Mouse (Mus musculus): ENCODE data around the gene Ankib1. TPM values are rescaled to one million over a fixed set of nuclear protein-coding genes. Genes with fewer than 3 reads are reported as not detected.
A peak's percentile ranks its signal among the peaks of the same experiment; 100 is the strongest.

Gene Ankib1
- total RNA-seq, 2 experiments from 2014 or later = 14.6 to 15.2 TPM

- intact Hi-C loops (cut with DNase I) = loop anchor here (5.0 kb wide), 1 partner anchor 52 kb away; the partner anchor contains the start of genes Pex1 and Rbm48
- no peak for DNase-seq
Observed at GRCm38 (mm10) chr5:3648849-3649210, 153.9 kb downstream of the Ankib1 start.

DNA sequence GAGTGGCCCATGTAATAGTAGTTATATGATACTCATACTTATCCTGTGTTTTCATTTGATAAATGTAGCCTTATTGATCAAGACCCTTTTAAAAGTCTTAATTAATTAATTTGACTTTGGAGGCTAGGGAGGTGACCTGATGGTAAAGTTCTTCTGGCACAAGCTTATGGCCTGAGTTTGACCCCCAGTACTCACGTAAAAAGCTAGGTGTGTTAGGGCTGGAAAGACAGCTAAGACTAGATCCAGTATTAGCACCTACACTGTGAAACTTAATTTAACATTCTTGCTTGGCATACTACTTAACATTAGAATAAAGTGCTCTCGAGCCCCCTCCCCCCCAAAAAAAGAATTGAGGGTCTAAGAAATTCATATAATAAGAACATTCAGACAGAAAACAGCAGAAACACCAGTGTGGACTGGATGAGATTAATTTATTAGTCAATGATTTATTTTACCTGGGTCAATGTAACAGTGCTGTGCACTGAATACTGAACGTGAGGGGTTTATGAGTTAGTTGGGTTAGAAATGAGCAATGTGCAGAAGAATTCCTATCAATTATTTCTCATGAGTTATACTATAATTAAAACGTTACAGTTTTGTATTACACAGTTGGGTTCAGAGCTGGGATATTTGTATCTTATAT lies 154.4 kb downstream of the Ankib1 start:
- no peak for DNase-seq
- intact Hi-C loops (cut with DNase I) = loop anchor here (5.0 kb wide), 1 partner anchor 51 kb away; the partner anchor contains the start of genes Pex1 and Rbm48

DNA sequence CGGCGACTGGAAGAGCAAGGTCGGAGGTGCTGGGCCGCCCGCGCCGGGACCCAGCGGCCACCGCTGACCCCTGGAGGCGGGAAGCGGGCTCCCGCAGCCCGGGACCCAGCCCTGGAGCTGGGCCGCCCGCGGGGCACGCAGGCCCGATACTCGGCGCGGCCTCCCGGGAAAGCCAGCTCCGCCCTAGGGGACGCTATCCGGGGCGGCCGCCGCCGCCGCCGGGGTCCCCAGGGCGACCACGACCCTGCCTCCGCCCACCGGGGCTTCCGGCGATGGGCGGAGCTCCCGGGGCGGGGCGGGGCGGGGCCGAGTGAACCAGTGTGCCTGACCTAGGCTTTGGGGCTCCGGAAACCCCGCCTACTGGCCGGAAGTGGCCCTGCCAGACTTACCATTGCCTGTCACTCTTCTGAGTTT lies 155.0 kb downstream of the Ankib1 start:
- intact Hi-C loops (cut with DNase I) = loop anchor here (2.0 to 5.0 kb wide), 2 partner anchors 50 to 155 kb away; partner anchors contain the start of genes Ankib1, Krit1, Pex1 and Rbm48
- DNase-seq = peak; percentile 76 to 88

GRCm38 (mm10) chr5:3646991-3647707 lies 155.6 kb downstream of the Ankib1 start:
- peak in 1 of 2 experiments; percentile 14 for DNase-seq
- intact Hi-C loops (cut with DNase I) = loop anchor here (2.0 to 5.0 kb wide), 2 partner anchors 50 to 156 kb away; partner anchors contain the start of genes Ankib1, Krit1, Pex1 and Rbm48

- intact Hi-C loops (cut with DNase I) = loop anchor here (2.0 to 5.0 kb wide), 2 partner anchors 49 to 156 kb away; partner anchors contain the start of genes Ankib1, Krit1, Pex1 and Rbm48
- no peak for DNase-seq
Observed at GRCm38 (mm10) chr5:3646539-3646938, 156.2 kb downstream of the Ankib1 start.

- DNase-seq = no peak
- intact Hi-C loops (cut with DNase I) = loop anchor here (5.0 kb wide), 1 partner anchor 48 kb away; the partner anchor contains the start of genes Pex1 and Rbm48
Observed at GRCm38 (mm10) chr5:3645326-3645725, 157.4 kb downstream of the Ankib1 start.

GRCm38 (mm10) chr5:3644621-3645020 lies 158.1 kb downstream of the Ankib1 start:
- intact Hi-C loops (cut with DNase I) = loop anchor here (5.0 kb wide), 1 partner anchor 47 kb away; the partner anchor contains the start of genes Pex1 and Rbm48
- DNase-seq = no peak

Small RNA genes within 50 kb of the gene (microRNA-seq; reads per million reads assigned to microRNA genes)
- gene Gm22926 (0 reads per million in 2 experiments), gene Gm26238 (0 reads per million in 2 experiments)

Other genes starting within 250 kb of the Ankib1 start
- gene 1700109H08Rik, start 231.4 kb downstream of the Ankib1 start, total RNA-seq (2021) = 1 to 10 TPM; 3.9 to 5.5 TPM
- 1 to 10 TPM; 6.9 to 7.3 TPM for gene Pex1, start 206.9 kb downstream of the Ankib1 start, total RNA-seq (2021)
- gene Rbm48, start 206.3 kb downstream of the Ankib1 start, total RNA-seq (2021) = 1 to 10 TPM; 4.7 to 5.7 TPM
- not detected for gene Tmbim7, start 151.7 kb downstream of the Ankib1 start, total RNA-seq (2021)
- gene Gatad1, start 145.7 kb downstream of the Ankib1 start, total RNA-seq (2021) = 10 to 100 TPM; 69.2 to 87.0 TPM
- 10 to 100 TPM; 13.7 to 14.5 TPM for gene Krit1, start 259 bp upstream of the Ankib1 start, total RNA-seq (2021)
- gene Lrrd1, start 42.2 kb upstream of the Ankib1 start, total RNA-seq (2021) = under 1 TPM in 1 of 2 experiments, not detected in 1; 0.10 TPM
- gene Mterf1a, start 91.0 kb upstream of the Ankib1 start, total RNA-seq (2021) = 1 to 10 TPM; 1.1 to 1.5 TPM
- gene Akap9, start 125.1 kb upstream of the Ankib1 start, total RNA-seq (2021) = 10 to 100 TPM; 40.3 to 42.4 TPM

All from gastrocnemius, postnatal 36 days (tissue).